Mouse (Mus musculus): ENCODE measurements at regions not wholly inside any gene's neighbourhood (a gene's known extent, or its start where the extent isn't known, plus 50 kb on each side); places are given as distances from the start of the nearest gene placed in this dataset.

GRCm38 (mm10) chr4:131100093-131100795, 156.1 kb downstream of the Matn1 start:
- no peak overlapping the region for H3K4me3 ChIP-seq (replicated peaks)
- H3K9ac ChIP-seq (replicated peaks): no peak overlapping the region
- H3K27ac ChIP-seq (replicated peaks): no peak overlapping the region
- no peaks in the 10 kb centered on the region for H3K4me1 ChIP-seq
- H3K36me3 ChIP-seq: no peaks in the 10 kb centered on the region
- H3K4me2 ChIP-seq: 0 out of 2 replicates have a peak overlapping the region, but pooled peaks have one; percentile 15
- H3K27me3 ChIP-seq (replicated peaks): 0 out of 2 replicates have a peak, but pooled peaks cover 8% of the 10 kb centered on the region
- no peak for ATAC-seq (ENCODE audit: low FRiP score)
- WGBS: 16% methylated on average over 10 of the region's 10 CpGs
- no peaks in the 10 kb centered on the region for H3K9me3 ChIP-seq (replicated peaks)

- 0 out of 2 replicates have a peak overlapping the region, but pooled peaks have one; percentile 15 for H3K4me2 ChIP-seq
- no peaks in the 10 kb centered on the region for H3K9me3 ChIP-seq (replicated peaks)
These were observed 156.6 kb downstream of the Matn1 start for GRCm38 (mm10) chr4:131100796-131101156.

GRCm38 (mm10) chr4:131102163-131102562, 158.0 kb downstream of the Matn1 start:
- no peak overlapping the region for H3K9ac ChIP-seq (replicated peaks)
- WGBS: 80% methylated on average over 4 of the region's 4 CpGs
- no peaks in the 10 kb centered on the region for H3K36me3 ChIP-seq
- peaks cover 13% of the 10 kb centered on the region; the same call in 1 of the 2 replicates for H3K27me3 ChIP-seq (replicated peaks)
- no peaks in the 10 kb centered on the region for H3K9me3 ChIP-seq (replicated peaks)
- no peak overlapping the region for H3K27ac ChIP-seq (replicated peaks)
- no peak for ATAC-seq (ENCODE audit: low FRiP score)
- H3K4me2 ChIP-seq: no peak overlapping the region
- no peak overlapping the region for H3K4me3 ChIP-seq (replicated peaks)
- H3K4me1 ChIP-seq: peaks cover 5% of the 10 kb centered on the region

More at GRCm38 (mm10) chr4:131100796-131101156, 156.6 kb downstream of the Matn1 start:
- Histone ChIP-seq H3K9ac (replicated peaks) (no peak overlapping the region), H3K4me1 (no peaks in the 10 kb centered on the region), H3K36me3 (no peaks in the 10 kb centered on the region), H3K27ac (replicated peaks) (no peak overlapping the region), H3K27me3 (replicated peaks) (0 out of 2 replicates have a peak, but pooled peaks cover 8% of the 10 kb centered on the region), H3K4me3 (replicated peaks) (no peak overlapping the region)
- 11% methylated on average over 13 of the region's 13 CpGs for WGBS
- no peak for ATAC-seq (ENCODE audit: low FRiP score)

GRCm38 (mm10) chr4:131107127-131107857, 163.1 kb downstream of the Matn1 start:
- WGBS: 46% methylated on average over 13 of the region's 13 CpGs
- no peak overlapping the region for H3K9ac ChIP-seq (replicated peaks)

GRCm38 (mm10) chr4:131112536-131112935, 168.4 kb downstream of the Matn1 start:
- Histone ChIP-seq H3K4me3 (replicated peaks) (no peak overlapping the region), H3K4me1 (peaks cover 27% of the 10 kb centered on the region), H3K36me3 (no peaks in the 10 kb centered on the region), H3K27ac (replicated peaks) (no peak overlapping the region), H3K27me3 (replicated peaks) (0 out of 2 replicates have a peak, but pooled peaks cover 5% of the 10 kb centered on the region), H3K9ac (replicated peaks) (no peak overlapping the region), H3K4me2 (no peak overlapping the region), H3K9me3 (replicated peaks) (no peaks in the 10 kb centered on the region)
- no peak for ATAC-seq (ENCODE audit: low FRiP score)
- 53% methylated on average over 6 of the region's 6 CpGs for WGBS

More at GRCm38 (mm10) chr4:131107127-131107857, 163.1 kb downstream of the Matn1 start:
- Histone ChIP-seq H3K9me3 (replicated peaks) (no peaks in the 10 kb centered on the region), H3K4me3 (replicated peaks) (no peak overlapping the region), H3K27ac (replicated peaks) (peak overlapping the region; percentile 18; the same call in 1 of the 2 replicates), H3K36me3 (no peaks in the 10 kb centered on the region), H3K4me2 (no peak overlapping the region), H3K4me1 (peaks cover 25% of the 10 kb centered on the region), H3K27me3 (replicated peaks) (peaks cover 4% of the 10 kb centered on the region; the same call in 1 of the 2 replicates)
- ATAC-seq (ENCODE audit: low FRiP score): no peak

- Histone ChIP-seq H3K4me1 (peaks cover 18% of the 10 kb centered on the region), H3K9ac (replicated peaks) (no peak overlapping the region), H3K27ac (replicated peaks) (0 out of 2 replicates have a peak overlapping the region, but pooled peaks have one; percentile 48), H3K9me3 (replicated peaks) (no peaks in the 10 kb centered on the region), H3K36me3 (no peaks in the 10 kb centered on the region), H3K4me3 (replicated peaks) (no peak overlapping the region), H3K27me3 (replicated peaks) (0 out of 2 replicates have a peak, but pooled peaks cover 5% of the 10 kb centered on the region), H3K4me2 (no peak overlapping the region)
- no peak; the same call in 1 of the 2 replicates for ATAC-seq (ENCODE audit: low FRiP score)
- 40% methylated on average over 10 of the region's 10 CpGs for WGBS
These were observed 169.6 kb downstream of the Matn1 start for GRCm38 (mm10) chr4:131113727-131114303.

GRCm38 (mm10) chr4:131115247-131115646, 171.1 kb downstream of the Matn1 start:
- H3K4me1 ChIP-seq: peaks cover 11% of the 10 kb centered on the region
- H3K27ac ChIP-seq (replicated peaks): no peak overlapping the region
- 9% methylated on average over 5 of the region's 5 CpGs for WGBS
- no peak overlapping the region for H3K9ac ChIP-seq (replicated peaks)
- H3K27me3 ChIP-seq (replicated peaks): 0 out of 2 replicates have a peak, but pooled peaks cover 7% of the 10 kb centered on the region
- no peak overlapping the region for H3K4me2 ChIP-seq
- no peak overlapping the region for H3K4me3 ChIP-seq (replicated peaks)
- H3K9me3 ChIP-seq (replicated peaks): no peaks in the 10 kb centered on the region
- no peak for ATAC-seq (ENCODE audit: low FRiP score)
- H3K36me3 ChIP-seq: no peaks in the 10 kb centered on the region

- WGBS: 80% methylated on average over 4 of the region's 4 CpGs
- no peak for ATAC-seq (ENCODE audit: low FRiP score)
- no peaks in the 10 kb centered on the region for H3K36me3 ChIP-seq
These were observed 174.4 kb downstream of the Matn1 start for GRCm38 (mm10) chr4:131118586-131118985.

GRCm38 (mm10) chr4:131119621-131120020, 175.4 kb downstream of the Matn1 start:
- no peaks in the 10 kb centered on the region for H3K4me1 ChIP-seq
- H3K9ac ChIP-seq (replicated peaks): no peak overlapping the region
- ATAC-seq (ENCODE audit: low FRiP score): no peak
- 0 out of 2 replicates have a peak, but pooled peaks cover 3% of the 10 kb centered on the region for H3K27me3 ChIP-seq (replicated peaks)
- no peak overlapping the region for H3K4me2 ChIP-seq
- WGBS: 89% methylated on average over 2 of the region's 2 CpGs
- H3K9me3 ChIP-seq (replicated peaks): no peaks in the 10 kb centered on the region
- no peaks in the 10 kb centered on the region for H3K36me3 ChIP-seq
- H3K27ac ChIP-seq (replicated peaks): no peak overlapping the region
- no peak overlapping the region for H3K4me3 ChIP-seq (replicated peaks)

More at GRCm38 (mm10) chr4:131118586-131118985, 174.4 kb downstream of the Matn1 start:
- Histone ChIP-seq H3K4me2 (no peak overlapping the region), H3K4me1 (peaks cover 2% of the 10 kb centered on the region), H3K4me3 (replicated peaks) (no peak overlapping the region), H3K27ac (replicated peaks) (no peak overlapping the region), H3K27me3 (replicated peaks) (0 out of 2 replicates have a peak, but pooled peaks cover 7% of the 10 kb centered on the region), H3K9me3 (replicated peaks) (no peaks in the 10 kb centered on the region), H3K9ac (replicated peaks) (no peak overlapping the region)

- Histone ChIP-seq H3K4me1 (no peaks in the 10 kb centered on the region), H3K36me3 (no peaks in the 10 kb centered on the region), H3K9ac (replicated peaks) (no peak overlapping the region), H3K27me3 (replicated peaks) (0 out of 2 replicates have a peak, but pooled peaks cover 3% of the 10 kb centered on the region), H3K4me3 (replicated peaks) (no peak overlapping the region), H3K27ac (replicated peaks) (no peak overlapping the region), H3K4me2 (no peak overlapping the region), H3K9me3 (replicated peaks) (no peaks in the 10 kb centered on the region)
- 88% methylated on average over 5 of the region's 5 CpGs for WGBS
- ATAC-seq (ENCODE audit: low FRiP score): no peak
These were observed 176.5 kb downstream of the Matn1 start for GRCm38 (mm10) chr4:131120680-131121079.

- Histone ChIP-seq H3K4me1 (no peaks in the 10 kb centered on the region), H3K9me3 (replicated peaks) (no peaks in the 10 kb centered on the region), H3K27ac (replicated peaks) (0 out of 2 replicates have a peak overlapping the region, but pooled peaks have one; percentile 1), H3K36me3 (no peaks in the 10 kb centered on the region), H3K9ac (replicated peaks) (no peak overlapping the region), H3K4me3 (replicated peaks) (no peak overlapping the region), H3K27me3 (replicated peaks) (no peaks in the 10 kb centered on the region), H3K4me2 (no peak overlapping the region)
- 34% methylated on average over 7 of the region's 7 CpGs for WGBS
- ATAC-seq (ENCODE audit: low FRiP score): no peak
These were observed 181.8 kb downstream of the Matn1 start for GRCm38 (mm10) chr4:131125975-131126374.
